Mouse (Mus musculus): Measurements from ENCODE around the gene Pnmal2.
A peak's percentile ranks its signal among the peaks of the same experiment; 100 is the strongest.

Gene Pnmal2

GRCm38 (mm10) chr7:16945419-16945818, 937 bp downstream of the Pnmal2 start:
- peak; percentile 80 to 83 for DNase-seq

- DNase-seq: peak; percentile 88 to 89
Observed at GRCm38 (mm10) chr7:16946441-16947348, 2.2 kb downstream of the Pnmal2 start.

- DNase-seq: peak; percentile 75 to 80
Observed at GRCm38 (mm10) chr7:16947349-16947895, 2.9 kb downstream of the Pnmal2 start.

GRCm38 (mm10) chr7:16947959-16948361, 3.5 kb downstream of the Pnmal2 start:
- DNase-seq: peak; percentile 83 to 86

- peak; percentile 53 to 57 for DNase-seq
Observed at GRCm38 (mm10) chr7:16948923-16949458, 4.5 kb downstream of the Pnmal2 start.

- DNase-seq: peak; percentile 93 to 94
Observed at GRCm38 (mm10) chr7:16949908-16950841, 5.7 kb downstream of the Pnmal2 start.

- DNase-seq: peak; percentile 89 to 92
Observed at GRCm38 (mm10) chr7:16950861-16951635, 6.6 kb downstream of the Pnmal2 start.

- peak; percentile 55 to 59 for DNase-seq
Observed at GRCm38 (mm10) chr7:16953776-16954175, 9.3 kb downstream of the Pnmal2 start.

GRCm38 (mm10) chr7:16955712-16956111, 11.2 kb downstream of the Pnmal2 start:
- DNase-seq: no peak

- DNase-seq: peak; percentile 45 to 56
Observed at GRCm38 (mm10) chr7:16956410-16957265, 12.2 kb downstream of the Pnmal2 start.

GRCm38 (mm10) chr7:16959539-16960187, 15.2 kb downstream of the Pnmal2 start, which contains the start of gene Pnmal1:
Pnmal1 (plus strand) TSS chr7:16959679.
- DNase-seq: peak; percentile 98

- DNase-seq: no peak
Observed at GRCm38 (mm10) chr7:16961678-16962077, 17.2 kb downstream of the Pnmal2 start.

- DNase-seq: no peak
Observed at GRCm38 (mm10) chr7:16968414-16968813, 23.9 kb downstream of the Pnmal2 start.

- DNase-seq: no peak
Observed at GRCm38 (mm10) chr7:16971160-16971559, 26.7 kb downstream of the Pnmal2 start.

- DNase-seq: peak; percentile 62 to 71
Observed at GRCm38 (mm10) chr7:16974018-16974417, 29.5 kb downstream of the Pnmal2 start.

GRCm38 (mm10) chr7:16976298-16976697, 31.8 kb downstream of the Pnmal2 start:
- no peak for DNase-seq

GRCm38 (mm10) chr7:16978173-16978572, 33.7 kb downstream of the Pnmal2 start:
- DNase-seq: no peak

GRCm38 (mm10) chr7:16978593-16978992, 34.1 kb downstream of the Pnmal2 start:
- no peak for DNase-seq

- DNase-seq: peak; percentile 76 to 77
Observed at GRCm38 (mm10) chr7:16980348-16980747, 35.9 kb downstream of the Pnmal2 start.

All from cerebellum, postnatal 10 days (tissue).